Mouse (Mus musculus) erythroblast, embryonic 14.5 days (primary cell): ENCODE data around the gene Olfr209.

Source experiments
- GATA1 ChIP-seq: IDR thresholded peaks from 2 replicates; pipeline ENCODE4 v1.6.1; 2012; ENCODE audit warnings: low read length, inconsistent platforms, mixed read lengths
- TAL1 ChIP-seq: IDR thresholded peaks from 3 replicates; pipeline ENCODE4 v1.6.1; 2012; ENCODE audit warnings: low read length, inconsistent platforms, mixed read lengths

DNA sequence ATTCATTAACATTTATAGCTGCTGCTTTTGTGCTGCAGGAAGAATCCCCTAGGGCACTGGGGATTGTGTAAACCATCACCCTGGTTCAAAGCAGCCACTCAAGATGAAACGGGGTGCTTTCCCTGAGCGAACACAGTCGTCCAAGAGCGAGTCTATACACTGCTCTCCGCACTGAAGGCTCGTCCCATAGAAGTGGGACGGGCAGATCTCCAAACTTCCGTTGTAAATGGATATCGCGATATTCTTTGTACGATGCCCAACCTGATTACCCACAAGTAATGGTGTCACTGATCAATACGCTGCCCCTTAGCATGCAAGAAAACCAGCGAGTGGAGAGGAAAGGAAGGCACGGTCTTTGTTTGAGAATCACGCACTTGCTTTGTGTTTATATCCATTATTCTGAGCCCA, 45.6 kb upstream of the Olfr209 start:
- TF ChIP-seq GATA1 (no peak), TAL1 (no peak)
